Mouse (Mus musculus): ENCODE data around the gene Phlpp1.

DNA sequence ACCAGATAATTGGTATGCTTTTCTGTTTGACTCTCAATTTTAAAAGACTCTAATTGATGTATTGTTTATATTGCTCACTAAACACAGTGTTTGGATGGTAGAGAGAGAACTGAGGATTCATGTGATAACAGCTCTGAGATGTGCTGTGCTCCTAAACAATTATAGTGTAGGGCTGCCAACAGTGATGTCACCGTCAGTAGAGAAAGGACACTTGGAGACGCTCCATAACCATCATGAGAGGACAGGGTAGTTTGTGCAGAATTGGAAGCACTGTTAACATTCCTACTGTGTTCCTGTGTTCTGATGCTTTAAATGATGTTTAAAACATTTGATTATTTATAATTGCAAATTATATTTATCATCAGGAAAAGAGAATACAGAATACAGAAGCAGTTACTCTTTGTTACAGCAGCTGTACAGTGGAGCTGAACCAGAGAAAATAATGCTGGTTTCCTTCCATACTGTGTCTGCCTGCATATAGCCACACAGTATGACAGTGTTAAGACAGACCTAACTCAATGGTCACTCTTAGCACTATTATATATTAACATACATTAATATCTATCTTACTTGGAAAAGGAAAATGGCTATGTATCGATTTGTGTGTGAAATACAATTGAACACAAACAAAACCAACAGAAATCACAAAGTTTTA is 60.4 kb downstream of the Phlpp1 start:
- no peak for TF ChIP-seq CTCF (IDR thresholded peaks at IDR 0.05; ENCODE audit: insufficient read depth, low read depth, low read length)
- no peak for TF ChIP-seq POLR2A (IDR thresholded peaks at IDR 0.05; ENCODE audit: insufficient read depth, low read depth, low read length)
